Mouse (Mus musculus) left cerebral cortex, adult 8-10 months (tissue): ENCODE results near the gene Klf3. TPM values are rescaled to one million over a fixed set of nuclear protein-coding genes. Genes with fewer than 3 reads are reported as not detected.

Experiments used
- DNase-seq, 2 experiments: peaks; one replicate each; pipeline ENCODE4 v3.0.0; 2022; ENCODE audit warnings: low spot score in 2 of 2
- total RNA-seq, 4 experiments: library from RNA; stranded (reverse); gene quantifications; 2 replicates each; pipeline ENCODE4 v1.2.4; 2022

Gene Klf3
- total RNA-seq, 4 experiments from 2014 or later, result 21.2 to 30.9 (median 27.5) TPM

GRCm38 (mm10) chr5:64809864-64810263 lies 6.7 kb downstream of the Klf3 start:
- DNase-seq, result no peak

GRCm38 (mm10) chr5:64810860-64811499 lies 7.8 kb downstream of the Klf3 start:
- no peak for DNase-seq

GRCm38 (mm10) chr5:64811500-64812123 lies 8.4 kb downstream of the Klf3 start:
- peak in 1 of 2 experiments; percentile 31 for DNase-seq

GRCm38 (mm10) chr5:64812124-64812982 lies 9.2 kb downstream of the Klf3 start:
- DNase-seq, result no peak

- DNase-seq, result no peak
These were observed 9.8 kb downstream of the Klf3 start for GRCm38 (mm10) chr5:64812983-64813304.

GRCm38 (mm10) chr5:64813361-64813760 lies 10.2 kb downstream of the Klf3 start:
- DNase-seq, result peak; percentile 41 to 59

- DNase-seq, result no peak
These were observed 11.2 kb downstream of the Klf3 start for GRCm38 (mm10) chr5:64814416-64814815.

GRCm38 (mm10) chr5:64815631-64816030 lies 12.4 kb downstream of the Klf3 start:
- DNase-seq, result no peak

- DNase-seq, result no peak
These were observed 13.2 kb downstream of the Klf3 start for GRCm38 (mm10) chr5:64816290-64816973.

- DNase-seq, result no peak
These were observed 13.7 kb downstream of the Klf3 start for GRCm38 (mm10) chr5:64816974-64817296.

- DNase-seq, result no peak
These were observed 16.2 kb downstream of the Klf3 start for GRCm38 (mm10) chr5:64819390-64819789.

- DNase-seq, result no peak
These were observed 16.9 kb downstream of the Klf3 start for GRCm38 (mm10) chr5:64820138-64820537.

- no peak for DNase-seq
These were observed 18.1 kb downstream of the Klf3 start for GRCm38 (mm10) chr5:64821294-64821693.

GRCm38 (mm10) chr5:64821964-64822363 lies 18.8 kb downstream of the Klf3 start:
- DNase-seq, result no peak

GRCm38 (mm10) chr5:64823431-64823830 lies 20.2 kb downstream of the Klf3 start:
- no peak for DNase-seq

GRCm38 (mm10) chr5:64824765-64825164 lies 21.6 kb downstream of the Klf3 start:
- DNase-seq, result peak in 1 of 2 experiments; percentile 68

- DNase-seq, result no peak
These were observed 22.3 kb downstream of the Klf3 start for GRCm38 (mm10) chr5:64825496-64825895.

- DNase-seq, result no peak
These were observed 24.0 kb downstream of the Klf3 start for GRCm38 (mm10) chr5:64827151-64827550.

GRCm38 (mm10) chr5:64828314-64828713 lies 25.1 kb downstream of the Klf3 start:
- DNase-seq, result no peak

GRCm38 (mm10) chr5:64829606-64830005 lies 26.4 kb downstream of the Klf3 start:
- DNase-seq, result no peak

- DNase-seq, result no peak
These were observed 27.6 kb downstream of the Klf3 start for GRCm38 (mm10) chr5:64830773-64831172.

- no peak for DNase-seq
These were observed 30.2 kb downstream of the Klf3 start for GRCm38 (mm10) chr5:64833410-64833809.
